Mouse (Mus musculus) myocyte (in vitro differentiated cells): Measurements from ENCODE around the gene Fam189a2.

Experiments
- CEBPB ChIP-seq: IDR thresholded peaks from 2 replicates; pipeline ENCODE4 v1.6.1; 2011; ENCODE audit warnings: mild to moderate bottlenecking, moderate library complexity; ENCODE audit not compliant: poor library complexity, insufficient read depth, severe bottlenecking
- E2F4 ChIP-seq: IDR thresholded peaks from one replicate; pipeline ENCODE4 v1.6.1; 2011; ENCODE audit warnings: mild to moderate bottlenecking, control low read depth, moderate library complexity; ENCODE audit not compliant: insufficient read depth
- MAX ChIP-seq: IDR thresholded peaks from one replicate; pipeline ENCODE4 v1.6.1; 2011; ENCODE audit warnings: low read depth, mild to moderate bottlenecking, control low read depth
- MYOG ChIP-seq, 3 experiments: IDR thresholded peaks; one replicate each; pipeline ENCODE4 v1.6.1; 2011; ENCODE audit warnings: control low read depth in 2 of 3, low read depth in 2 of 3, mild to moderate bottlenecking in 2 of 3; ENCODE audit not compliant: insufficient read length in 2 of 3, control insufficient read depth in 1 of 3, insufficient read depth in 1 of 3
- POLR2A ChIP-seq: IDR thresholded peaks from one replicate; pipeline ENCODE4 v1.6.1; 2011; ENCODE audit warnings: low read depth, mild to moderate bottlenecking, control low read depth, moderate library complexity; ENCODE audit not compliant: insufficient read length
- POLR2AphosphoS2 ChIP-seq: IDR thresholded peaks from one replicate; pipeline ENCODE4 v1.6.1; 2011; ENCODE audit warnings: low read depth, control low read depth; ENCODE audit not compliant: insufficient read length
- REST ChIP-seq: IDR thresholded peaks from one replicate; pipeline ENCODE4 v1.6.1; 2011; ENCODE audit warnings: mild to moderate bottlenecking, control low read depth, moderate library complexity; ENCODE audit not compliant: insufficient read depth, insufficient read length
- SRF ChIP-seq: IDR thresholded peaks from one replicate; pipeline ENCODE4 v1.6.1; 2011; ENCODE audit warnings: low read depth; ENCODE audit not compliant: control insufficient read depth, insufficient read length
- TCF12 ChIP-seq: IDR thresholded peaks from one replicate; pipeline ENCODE4 v1.6.1; 2011; ENCODE audit warnings: mild to moderate bottlenecking, control low read depth; ENCODE audit not compliant: poor library complexity, insufficient read depth, severe bottlenecking
- TCF3 ChIP-seq: IDR thresholded peaks from one replicate; pipeline ENCODE4 v1.6.1; 2011; ENCODE audit warnings: low read depth, control low read depth; ENCODE audit not compliant: insufficient read length
- USF1 ChIP-seq: IDR thresholded peaks from one replicate; pipeline ENCODE4 v1.6.1; 2011; ENCODE audit warnings: low read depth, mild to moderate bottlenecking, control low read depth, moderate library complexity

DNA sequence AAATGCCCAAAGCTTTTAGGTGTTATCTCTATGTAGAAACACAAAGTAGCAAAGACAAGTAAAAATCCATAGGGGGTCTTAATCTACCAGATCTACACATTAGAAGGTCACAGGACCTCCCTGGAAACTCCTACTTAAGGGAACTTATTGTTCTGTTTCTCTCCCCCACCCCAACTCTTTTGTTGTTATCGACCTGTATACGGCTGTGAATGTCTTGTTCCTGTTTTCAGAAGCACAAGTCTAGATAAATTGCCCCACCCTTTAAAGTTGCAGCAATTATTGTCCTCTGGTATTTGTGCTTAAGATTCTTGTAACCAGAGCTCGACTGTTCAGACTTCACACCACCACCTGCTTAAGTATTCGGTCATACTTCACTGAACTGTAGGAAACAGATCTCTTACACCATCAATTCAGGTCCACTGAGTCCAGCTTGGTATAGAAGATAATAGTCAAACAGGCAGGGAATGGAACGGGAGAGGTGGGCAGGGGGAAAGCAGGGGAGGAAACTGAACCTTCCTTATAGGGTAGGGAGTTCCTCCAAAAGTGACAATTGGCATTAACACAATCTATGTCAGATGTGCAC, 1.9 kb upstream of the Fam189a2 start:
- no peak for TF ChIP-seq POLR2A
- no peak for TF ChIP-seq USF1
- no peak for TF ChIP-seq REST
- TF ChIP-seq MAX, result no peak
- no peak for TF ChIP-seq TCF3
- no peak for TF ChIP-seq SRF
- no peak for TF ChIP-seq CEBPB
- no peak for TF ChIP-seq MYOG (IDR thresholded peaks at IDR 0.05; ENCODE audit: control insufficient read depth in 1 of 3, insufficient read depth in 1 of 3, insufficient read length in 2 of 3, low read depth in 2 of 3)
- TF ChIP-seq TCF12, result no peak
- TF ChIP-seq E2F4, result no peak
- TF ChIP-seq POLR2AphosphoS2, result no peak
